Mouse (Mus musculus) heart, postnatal 10 days (tissue): ENCODE data around the gene Gpat2. TPM values are rescaled to one million over a fixed set of nuclear protein-coding genes. Genes with fewer than 3 reads are reported as not detected.

ENCODE experiments used
- total RNA-seq, 2 experiments: library from RNA; stranded (reverse); gene quantifications; 2 replicates each; pipeline ENCODE4 v1.2.3; 2021

Gene Gpat2
- total RNA-seq, 2 experiments from 2014 or later = not detected

Other genes starting within 250 kb of the Gpat2 start
- gene 1810024B03Rik, start 216.9 kb upstream of the Gpat2 start, total RNA-seq = under 1 TPM; 0.53 to 0.67 TPM
- gene Snrnp200, start 216.8 kb upstream of the Gpat2 start, total RNA-seq = 10 to 100 TPM; 63.3 to 66.8 TPM
- gene Ciao1, start 177.4 kb upstream of the Gpat2 start, total RNA-seq = 10 to 100 TPM; 57.2 to 60.4 TPM
- 10 to 100 TPM; 39.4 to 40.4 TPM for gene Tmem127, start 177.3 kb upstream of the Gpat2 start, total RNA-seq
- 100 to 1,000 TPM; 184 to 187 TPM for gene Stard7, start 155.0 kb upstream of the Gpat2 start, total RNA-seq
- 1 to 10 TPM; 1.2 to 1.8 TPM for gene Dusp2, start 89.0 kb upstream of the Gpat2 start, total RNA-seq
- not detected for gene Astl, start 86.6 kb upstream of the Gpat2 start, total RNA-seq
- 1 to 10 TPM in 1 of 2 experiments, under 1 TPM in 1; 0.84 to 1.1 TPM for gene Adra2b, start 62.0 kb upstream of the Gpat2 start, total RNA-seq
- gene Fahd2a, start 19.4 kb downstream of the Gpat2 start, total RNA-seq = 10 to 100 TPM; 25.2 to 25.3 TPM
- gene Kcnip3, start 96.9 kb downstream of the Gpat2 start, total RNA-seq = 1 to 10 TPM; 1.2 to 1.8 TPM
- under 1 TPM in 1 of 2 experiments, not detected in 1; 0.17 TPM for gene Prom2, start 116.3 kb downstream of the Gpat2 start, total RNA-seq
- gene Zfp661, start 161.9 kb downstream of the Gpat2 start, total RNA-seq = 1 to 10 TPM; 1.3 to 1.8 TPM
- gene Mrps5, start 162.0 kb downstream of the Gpat2 start, total RNA-seq = 100 to 1,000 TPM in 1 of 2 experiments, 10 to 100 TPM in 1; 97.3 to 122 TPM
- gene Mal, start 231.5 kb downstream of the Gpat2 start, total RNA-seq = 1 to 10 TPM; 1.4 to 2.1 TPM